Mouse (Mus musculus): ENCODE results near the gene Dolpp1. TPM values are rescaled to one million over a fixed set of nuclear protein-coding genes. Genes with fewer than 3 reads are reported as not detected.

Dolpp1 gene
- total RNA-seq (2022) = 10 to 100 TPM; 23.2 to 30.7 (median 25.1) TPM

GRCm38 (mm10) chr2:30392114-30392576, at the start of gene Dolpp1:
Gene Dolpp1 (plus strand): TSS chr2:30392254.
- DNase-seq (ENCODE audit: low spot score in 2 of 2) = peak; percentile 99

- DNase-seq (ENCODE audit: low spot score in 2 of 2) = no peak
Observed at GRCm38 (mm10) chr2:30342544-30342943, 49.5 kb upstream of the Dolpp1 start.

GRCm38 (mm10) chr2:30343601-30344137, 48.4 kb upstream of the Dolpp1 start:
- no peak for DNase-seq (ENCODE audit: low spot score in 2 of 2)

DNA sequence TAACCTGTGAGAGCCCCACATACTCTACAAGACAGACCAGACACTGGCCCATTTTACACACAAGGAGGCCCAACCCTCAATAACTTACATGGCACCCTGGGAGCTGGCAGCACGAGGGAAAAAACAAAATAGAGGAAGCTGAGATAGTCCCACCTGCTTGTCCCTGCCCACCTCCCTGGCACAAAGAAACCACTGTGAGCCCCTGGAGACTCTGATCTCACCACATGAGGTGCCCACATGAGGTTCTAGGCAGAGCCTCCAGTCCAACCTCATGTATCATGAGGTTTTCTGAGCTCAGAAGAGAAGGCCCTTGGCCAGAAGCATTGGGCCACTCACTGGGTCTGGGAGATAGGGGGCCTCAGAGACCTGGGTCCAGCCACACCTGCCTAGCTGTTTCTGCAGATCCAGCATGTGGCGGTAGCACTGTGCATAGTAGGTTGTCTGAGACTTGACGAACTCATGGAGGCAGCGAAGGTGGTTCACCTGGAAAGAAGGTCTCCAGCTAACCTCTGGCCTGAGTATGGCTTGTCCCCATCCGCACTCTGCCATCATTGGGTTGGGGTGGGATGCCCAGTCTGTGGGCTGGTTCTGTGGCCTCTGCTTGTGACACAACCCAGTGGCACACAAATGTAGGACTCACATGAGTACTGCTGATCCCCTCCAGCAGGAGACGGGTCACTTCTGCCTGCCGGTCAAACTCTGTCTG, 45.9 kb upstream of the Dolpp1 start:
- no peak for DNase-seq (ENCODE audit: low spot score in 2 of 2)

DNA sequence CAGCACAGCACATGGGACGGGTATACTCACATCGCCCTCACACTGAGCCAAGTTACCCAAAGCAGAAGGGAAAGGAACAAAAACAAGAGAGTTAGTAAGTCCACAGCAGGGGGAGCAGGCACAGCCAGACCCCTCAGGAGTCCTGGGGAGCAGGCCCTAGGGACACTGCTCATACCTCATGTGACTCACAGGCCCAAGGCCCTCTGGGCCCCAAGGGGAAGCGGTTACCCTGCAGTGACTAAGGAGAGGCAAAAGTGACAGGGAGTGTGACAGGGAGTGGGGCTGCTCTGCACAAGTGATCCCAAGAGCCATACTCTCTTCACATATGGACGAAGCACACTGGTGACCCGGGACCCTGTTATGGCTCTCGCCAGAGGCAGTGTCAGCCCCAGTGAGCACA, 42.9 kb upstream of the Dolpp1 start:
- no peak for DNase-seq (ENCODE audit: low spot score in 2 of 2)

DNA sequence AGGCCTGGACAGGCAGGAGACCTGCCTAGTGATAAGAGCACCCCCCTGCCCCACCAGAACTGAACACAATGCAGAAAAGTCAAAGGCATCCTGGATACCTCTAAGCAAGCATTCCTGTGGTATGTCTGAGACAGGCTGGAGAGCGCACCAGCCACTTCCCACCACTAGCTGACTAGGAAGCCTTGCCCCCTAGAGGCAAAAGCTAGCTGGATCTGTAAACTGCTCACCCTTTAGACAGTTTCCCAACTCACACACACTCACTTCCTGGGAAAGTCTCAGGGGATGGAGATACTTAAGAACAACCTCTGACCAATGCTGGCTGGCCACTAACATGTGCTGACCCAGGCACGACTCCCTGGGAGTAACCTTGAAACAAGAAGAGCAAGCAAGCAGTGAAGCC, 40.9 kb upstream of the Dolpp1 start:
- DNase-seq (ENCODE audit: low spot score in 2 of 2) = no peak

GRCm38 (mm10) chr2:30355861-30356260, 36.2 kb upstream of the Dolpp1 start:
- no peak for DNase-seq (ENCODE audit: low spot score in 2 of 2)

GRCm38 (mm10) chr2:30356266-30356665, 35.8 kb upstream of the Dolpp1 start:
- DNase-seq (ENCODE audit: low spot score in 2 of 2) = no peak

GRCm38 (mm10) chr2:30356906-30357305, 35.1 kb upstream of the Dolpp1 start:
- DNase-seq (ENCODE audit: low spot score in 2 of 2) = no peak

- no peak for DNase-seq (ENCODE audit: low spot score in 2 of 2)
Observed at GRCm38 (mm10) chr2:30357552-30358510, 34.2 kb upstream of the Dolpp1 start.

GRCm38 (mm10) chr2:30358533-30359531, 33.2 kb upstream of the Dolpp1 start, which contains the start of gene Sh3glb2:
Gene Sh3glb2 (minus strand): TSS chr2:30359337.
- DNase-seq (ENCODE audit: low spot score in 2 of 2) = peak in 1 of 2 experiments; percentile 68

DNA sequence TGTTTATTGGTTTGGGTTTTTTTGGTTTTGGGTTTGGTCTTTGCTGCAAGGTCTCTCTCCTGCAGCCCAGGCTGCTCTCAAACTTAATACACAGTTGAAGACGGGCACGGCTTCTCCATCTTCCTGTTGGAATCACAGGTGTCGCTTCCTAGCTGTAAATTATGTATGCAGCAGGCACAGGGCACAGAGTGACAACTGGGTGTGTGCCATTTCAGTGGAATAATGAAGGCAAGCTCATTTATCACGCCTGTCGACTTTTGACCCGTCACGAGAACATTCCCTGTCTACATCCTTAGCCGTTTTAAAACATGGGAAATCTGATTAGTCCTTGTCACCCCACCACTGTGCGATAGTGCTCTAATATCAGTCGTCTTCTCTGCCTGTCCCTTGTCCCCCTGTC, 31.4 kb upstream of the Dolpp1 start:
- no peak for DNase-seq (ENCODE audit: low spot score in 2 of 2)

GRCm38 (mm10) chr2:30362865-30363264, 29.2 kb upstream of the Dolpp1 start:
- DNase-seq (ENCODE audit: low spot score in 2 of 2) = no peak

- peak; percentile 99 for DNase-seq (ENCODE audit: low spot score in 2 of 2)
Observed at GRCm38 (mm10) chr2:30363773-30364650, 28.0 kb upstream of the Dolpp1 start, which contains the start of gene Miga2. Gene Miga2 (plus strand): TSS chr2:30364233.

GRCm38 (mm10) chr2:30365281-30366069, 26.6 kb upstream of the Dolpp1 start:
- no peak for DNase-seq (ENCODE audit: low spot score in 2 of 2)

- no peak for DNase-seq (ENCODE audit: low spot score in 2 of 2)
Observed at GRCm38 (mm10) chr2:30366203-30366602, 25.9 kb upstream of the Dolpp1 start.

GRCm38 (mm10) chr2:30371544-30371943, 20.5 kb upstream of the Dolpp1 start:
- no peak for DNase-seq (ENCODE audit: low spot score in 2 of 2)

DNA sequence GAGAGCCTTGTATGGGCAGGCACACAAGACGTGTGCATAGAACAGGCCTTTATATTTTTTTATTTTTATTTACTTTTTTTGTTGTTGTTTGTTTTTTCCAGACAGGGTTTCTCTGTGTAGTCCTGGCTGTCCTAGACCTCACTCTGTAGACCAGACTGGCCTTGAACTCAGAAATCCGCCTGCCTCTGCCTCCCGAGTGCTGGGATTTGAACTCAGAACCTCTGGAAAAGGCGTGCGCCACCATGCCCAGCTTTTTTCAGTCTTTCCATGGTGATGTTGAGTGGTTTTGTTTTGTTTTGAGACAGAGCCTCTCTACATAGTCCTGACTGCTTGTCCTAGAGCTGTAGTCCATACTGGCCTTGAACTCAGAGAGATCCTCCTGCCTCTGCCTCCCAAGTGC, 19.3 kb upstream of the Dolpp1 start:
- DNase-seq (ENCODE audit: low spot score in 2 of 2) = no peak

- no peak for DNase-seq (ENCODE audit: low spot score in 2 of 2)
Observed at GRCm38 (mm10) chr2:30375893-30376292, 16.2 kb upstream of the Dolpp1 start.

Data from layer of hippocampus, adult 8-10 months (tissue).